Mouse (Mus musculus) heart, embryonic 10.5 days (tissue): ENCODE measurements at regions not wholly inside any gene's neighbourhood (a gene's known extent, or its start where the extent isn't known, plus 50 kb on each side); places are given as distances from the start of the nearest gene placed in this dataset.
A peak's percentile ranks its signal among the peaks of the same experiment; 100 is the strongest.

Experiments used
- DNase-seq: peaks from one replicate; pipeline ENCODE4 v3.0.0-alpha.2; 2017; ENCODE audit warnings: low spot score
- H3K27ac ChIP-seq: fragments of 300-500 bp; sonication (generic); 2 replicates; pipeline ENCODE4 v1.5.1; 2016; ENCODE audit warnings: mild to moderate bottlenecking
- H3K27me3 ChIP-seq: fragments of 300-500 bp; sonication (generic); 2 replicates; pipeline ENCODE4 v1.6.1; 2016; ENCODE audit warnings: mild to moderate bottlenecking; ENCODE audit not compliant: poor library complexity, insufficient read depth, severe bottlenecking
- H3K36me3 ChIP-seq: fragments of 300-500 bp; sonication (generic); 2 replicates; pipeline ENCODE4 v1.6.1; 2016; ENCODE audit warnings: mild to moderate bottlenecking, moderate library complexity
- H3K4me1 ChIP-seq: fragments of 300-500 bp; sonication (generic); 2 replicates; pipeline ENCODE4 v1.6.1; 2016; ENCODE audit warnings: mild to moderate bottlenecking
- H3K4me3 ChIP-seq: fragments of 300-500 bp; sonication (generic); 2 replicates; pipeline ENCODE4 v1.5.1; 2016; ENCODE audit warnings: mild to moderate bottlenecking, moderate library complexity
- H3K9me3 ChIP-seq: fragments of 300-500 bp; sonication (generic); 2 replicates; pipeline ENCODE4 v1.6.1; 2016; ENCODE audit warnings: mild to moderate bottlenecking, moderate library complexity
- WGBS: fragments of 180-500 bp; shearing (Covaris S2); methylation state at CpG from one replicate; pipeline ENCODE4 v1.1.7; 2016; 5-methylcytosine and 5-hydroxymethylcytosine counted together

DNA sequence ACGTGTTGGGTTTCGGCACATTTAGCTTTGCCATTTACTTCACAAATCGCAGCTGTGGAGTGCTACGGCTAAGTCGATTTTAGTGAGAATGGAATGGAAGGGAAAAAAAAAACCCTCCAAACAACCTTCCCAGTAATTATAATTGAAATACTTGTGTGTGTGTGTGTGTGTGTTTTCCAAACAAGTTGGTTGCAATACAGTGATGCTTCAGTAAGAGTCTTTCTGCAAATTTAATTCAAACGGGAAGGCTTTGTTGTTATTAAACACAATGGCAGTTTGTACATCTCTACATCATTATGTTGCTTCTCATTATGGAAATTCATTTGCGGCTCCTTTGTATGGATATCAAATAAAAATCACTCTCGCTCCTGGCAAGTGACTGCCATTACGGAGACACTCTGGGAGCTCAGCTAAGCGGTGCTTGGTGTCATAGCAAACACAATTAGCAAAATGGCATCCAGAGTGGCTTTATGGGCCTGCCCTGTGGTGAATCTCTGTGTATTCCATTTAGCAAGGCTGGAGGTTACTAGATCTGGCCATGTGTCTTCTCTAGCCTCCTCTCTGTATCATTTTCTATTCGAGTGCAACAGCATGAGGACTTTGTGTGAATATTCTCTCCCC lies 165.4 kb upstream of the Kif2a start:
- 87% methylated on average over 11 of the region's 11 CpGs for WGBS
- Histone ChIP-seq H3K9me3 (no peaks in the 10 kb centered on the region), H3K27me3 (no peaks in the 10 kb centered on the region), H3K36me3 (no peaks in the 10 kb centered on the region), H3K4me3 (no peak overlapping the region), H3K4me1 (no peaks in the 10 kb centered on the region), H3K27ac (no peak overlapping the region)
- no peak for DNase-seq

DNA sequence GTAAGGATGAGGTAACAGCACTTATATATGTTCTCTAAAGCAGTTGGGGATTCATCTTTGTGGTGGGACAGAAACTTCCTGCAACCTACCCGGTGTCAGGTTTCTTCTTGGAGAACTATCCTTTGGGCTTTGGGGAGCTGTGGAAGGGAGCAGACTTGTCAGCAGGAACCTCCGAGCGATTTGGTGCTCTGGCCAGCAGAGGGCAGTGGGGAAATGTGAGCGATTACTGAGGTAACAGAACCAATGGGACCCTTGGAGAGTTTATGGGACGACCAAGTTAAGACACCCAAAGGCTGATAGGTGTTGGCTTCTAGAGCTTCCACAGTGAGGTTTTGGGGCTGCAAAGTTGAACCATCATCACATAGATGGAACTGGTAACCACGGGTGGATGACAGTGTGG lies 160.6 kb upstream of the Kif2a start:
- no peaks in the 10 kb centered on the region for H3K9me3 ChIP-seq
- H3K36me3 ChIP-seq = no peaks in the 10 kb centered on the region
- H3K4me3 ChIP-seq = no peak overlapping the region
- H3K27ac ChIP-seq = no peak overlapping the region
- no peaks in the 10 kb centered on the region for H3K27me3 ChIP-seq
- H3K4me1 ChIP-seq = peaks cover 8% of the 10 kb centered on the region; the same call in 1 of the 2 replicates
- DNase-seq = peak; percentile 82
- WGBS = 15% methylated on average over 6 of the region's 6 CpGs

DNA sequence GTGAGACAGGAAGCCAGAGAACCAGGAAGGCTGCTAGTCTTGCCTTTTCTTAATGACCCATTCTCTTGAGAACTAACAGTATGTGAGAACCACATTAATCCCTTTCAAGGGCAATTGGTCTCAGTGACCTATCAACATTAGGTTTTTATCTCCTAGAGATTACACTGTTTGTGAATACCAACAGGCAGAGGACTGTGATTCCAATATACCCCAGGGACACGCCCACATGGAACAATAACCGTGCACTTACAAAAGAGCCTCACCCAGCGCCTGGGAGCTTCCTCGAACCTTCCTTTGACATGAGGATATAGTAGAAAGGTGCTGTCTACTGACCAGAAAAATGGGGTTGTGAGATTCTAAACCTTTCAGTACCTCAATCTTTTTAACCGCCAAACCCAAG lies 157.6 kb upstream of the Kif2a start:
- Histone ChIP-seq H3K4me1 (peaks cover 8% of the 10 kb centered on the region; the same call in 1 of the 2 replicates), H3K27ac (no peak overlapping the region), H3K36me3 (no peaks in the 10 kb centered on the region), H3K4me3 (no peak overlapping the region), H3K27me3 (no peaks in the 10 kb centered on the region), H3K9me3 (no peaks in the 10 kb centered on the region)
- 70% methylated on average over 5 of the region's 5 CpGs for WGBS
- no peak for DNase-seq

DNA sequence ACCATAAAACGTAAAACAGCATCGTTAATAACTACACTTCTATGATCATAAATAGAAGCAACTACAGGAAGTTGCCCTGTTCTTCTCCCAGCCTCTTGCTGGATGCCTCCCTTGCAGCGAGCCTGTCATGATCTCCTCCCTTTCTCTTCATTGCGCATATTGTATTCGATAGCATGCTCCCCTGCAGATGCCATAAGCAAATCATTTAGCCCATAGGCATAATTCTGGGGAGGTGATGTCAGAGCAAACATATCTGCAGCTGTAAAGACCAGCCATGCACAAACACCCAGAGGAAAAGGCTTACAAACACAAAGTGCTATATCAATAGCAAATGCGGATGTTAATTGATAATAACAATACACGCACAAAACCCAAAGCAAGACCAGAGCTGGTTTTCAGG lies 155.7 kb upstream of the Kif2a start:
- no peaks in the 10 kb centered on the region for H3K27me3 ChIP-seq
- no peak overlapping the region for H3K27ac ChIP-seq
- DNase-seq = no peak
- H3K4me1 ChIP-seq = peaks cover 8% of the 10 kb centered on the region; the same call in 1 of the 2 replicates
- no peaks in the 10 kb centered on the region for H3K9me3 ChIP-seq
- WGBS = 78% methylated on average over 7 of the region's 7 CpGs
- no peak overlapping the region for H3K4me3 ChIP-seq
- no peaks in the 10 kb centered on the region for H3K36me3 ChIP-seq

DNA sequence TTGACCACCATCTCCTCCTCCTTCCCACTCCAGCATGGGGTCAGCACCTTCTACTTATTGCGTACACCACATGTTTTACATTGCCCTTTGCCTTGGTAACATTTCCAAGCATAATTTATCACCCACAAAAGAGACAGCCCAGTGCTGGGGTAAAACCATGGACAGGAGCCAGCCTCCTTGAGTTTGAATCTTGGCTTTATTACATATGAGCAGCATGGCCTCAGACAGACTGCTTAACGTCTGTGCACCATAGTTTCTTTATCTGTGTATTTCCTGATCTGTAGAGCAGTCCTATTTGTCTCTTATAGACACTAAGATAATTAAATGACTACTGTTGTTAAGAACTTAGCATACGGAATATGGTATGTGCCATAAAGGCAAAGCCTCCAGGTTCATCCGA lies 154.0 kb upstream of the Kif2a start:
- no peak for DNase-seq
- Histone ChIP-seq H3K9me3 (no peaks in the 10 kb centered on the region), H3K27me3 (no peaks in the 10 kb centered on the region), H3K4me3 (no peak overlapping the region), H3K4me1 (peaks cover 8% of the 10 kb centered on the region; the same call in 1 of the 2 replicates), H3K27ac (no peak overlapping the region), H3K36me3 (no peaks in the 10 kb centered on the region)
- WGBS = 80% methylated on average over 4 of the region's 4 CpGs

DNA sequence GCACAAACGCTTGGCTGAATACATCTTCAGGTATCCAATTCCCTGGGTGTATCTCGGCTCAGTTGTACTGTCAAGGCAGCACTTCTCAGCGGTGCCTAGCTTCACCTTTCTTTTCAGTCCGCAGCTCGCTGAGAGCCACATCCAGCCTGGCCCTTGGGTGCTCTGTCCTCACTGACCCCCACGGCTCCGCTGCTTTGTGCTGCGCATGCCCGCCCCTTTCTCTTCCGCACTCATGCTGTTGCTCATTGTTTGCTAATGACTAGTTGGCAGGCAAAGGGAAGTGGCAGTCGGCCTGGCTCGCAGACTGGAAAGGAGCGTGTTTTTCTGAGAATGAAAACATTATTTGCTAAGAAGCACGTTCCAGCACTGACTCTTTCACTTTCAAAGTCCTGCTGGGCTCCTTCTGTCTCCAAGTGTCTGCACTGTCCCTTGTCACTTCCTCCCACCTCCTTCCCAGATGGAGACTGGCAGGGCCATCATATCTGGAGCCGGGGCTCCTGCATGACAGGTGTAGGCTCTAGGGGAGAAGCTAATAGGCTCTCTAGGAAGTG lies 146.7 kb upstream of the Kif2a start:
- Histone ChIP-seq H3K4me3 (peak overlapping the region; percentile 48), H3K36me3 (no peaks in the 10 kb centered on the region), H3K27ac (peak overlapping the region; percentile 50), H3K9me3 (no peaks in the 10 kb centered on the region), H3K27me3 (no peaks in the 10 kb centered on the region), H3K4me1 (peaks cover 6% of the 10 kb centered on the region; the same call in 1 of the 2 replicates)
- peak; percentile 77 for DNase-seq
- WGBS = 19% methylated on average over 15 of the region's 15 CpGs

DNA sequence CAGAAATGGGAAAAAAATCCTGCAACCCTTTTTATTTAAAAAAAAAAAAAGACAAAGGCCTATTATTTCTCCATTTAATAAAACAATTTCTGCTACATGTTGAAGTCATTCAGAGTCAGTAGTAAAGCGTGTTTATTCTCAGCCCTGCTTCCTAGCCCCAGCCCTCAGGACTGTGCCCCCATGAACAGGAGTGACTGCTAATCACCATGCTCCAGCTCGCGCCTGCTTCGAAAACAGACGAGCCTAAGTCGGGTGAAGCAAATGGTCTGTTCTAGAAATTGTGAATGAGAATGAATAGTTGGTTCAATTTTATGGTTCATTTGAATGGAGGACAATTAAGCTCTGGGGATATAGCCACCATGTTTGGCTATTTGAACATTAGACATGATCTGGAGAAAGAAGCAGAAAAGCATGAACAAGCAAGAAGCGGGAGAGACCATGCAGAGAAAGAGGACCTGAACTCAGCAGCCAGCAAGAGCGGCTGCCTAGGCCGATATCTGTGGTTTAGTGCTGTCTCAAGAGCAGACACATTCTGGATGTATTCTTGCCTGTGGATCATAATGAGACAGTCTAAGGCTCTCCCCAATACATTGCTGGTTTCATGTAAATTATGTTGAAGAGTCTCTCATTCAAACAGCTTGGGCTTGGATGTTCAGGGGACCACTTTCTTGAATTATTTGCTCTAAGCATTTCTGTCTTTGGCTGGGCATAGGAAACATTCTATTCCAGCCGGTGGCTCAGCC lies 146.1 kb upstream of the Kif2a start:
- WGBS = 70% methylated on average over 10 of the region's 10 CpGs

DNA sequence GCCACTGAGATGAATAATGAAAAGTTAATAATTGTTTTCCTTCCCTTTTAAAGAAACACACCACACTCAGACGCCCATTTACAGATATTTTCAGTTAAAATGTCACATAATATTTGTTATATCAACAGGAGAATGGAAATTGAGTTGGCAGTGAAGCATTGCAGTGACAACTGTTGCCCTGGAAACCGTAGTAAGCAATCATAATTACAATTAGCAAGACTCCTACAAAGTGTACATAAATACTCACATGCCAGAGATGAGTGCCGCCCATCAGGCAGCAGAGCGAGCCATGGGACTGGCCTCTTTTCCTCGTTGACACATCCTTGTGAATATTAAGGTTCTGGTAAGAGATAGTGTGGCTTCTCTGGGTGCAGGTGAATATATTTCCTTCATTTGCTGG lies 129.6 kb upstream of the Kif2a start:
- WGBS = 82% methylated on average over 5 of the region's 5 CpGs
- Histone ChIP-seq H3K27ac (no peak overlapping the region), H3K36me3 (no peaks in the 10 kb centered on the region), H3K4me3 (no peak overlapping the region), H3K4me1 (no peaks in the 10 kb centered on the region), H3K27me3 (no peaks in the 10 kb centered on the region), H3K9me3 (no peaks in the 10 kb centered on the region)
- DNase-seq = no peak

More for the DNA sequence above, 146.1 kb upstream of the Kif2a start:
- Histone ChIP-seq H3K27ac (peak overlapping the region; percentile 50), H3K4me1 (peaks cover 6% of the 10 kb centered on the region; the same call in 1 of the 2 replicates), H3K9me3 (no peaks in the 10 kb centered on the region), H3K36me3 (no peaks in the 10 kb centered on the region), H3K27me3 (no peaks in the 10 kb centered on the region), H3K4me3 (peak overlapping the region; percentile 48)
- no peak for DNase-seq

DNA sequence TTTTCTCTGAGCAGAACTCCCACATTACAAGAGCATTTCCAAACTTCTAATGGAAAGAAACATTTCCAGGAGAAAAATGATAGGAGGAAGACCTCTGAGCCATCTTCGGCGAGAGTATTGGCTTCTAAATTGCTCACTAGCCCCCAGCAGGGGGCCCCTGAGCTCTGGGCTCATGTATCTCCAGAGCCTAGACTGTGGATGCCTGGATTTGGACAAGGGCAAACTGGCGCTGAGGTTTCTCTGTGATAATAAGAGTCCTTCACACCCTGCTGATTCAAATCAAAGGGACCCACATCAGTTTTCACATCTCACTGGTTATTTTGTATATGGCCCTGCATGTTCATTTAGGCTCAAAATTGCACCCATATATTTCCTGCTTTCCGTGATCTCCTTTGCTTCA lies 119.3 kb upstream of the Kif2a start:
- H3K4me3 ChIP-seq = no peak overlapping the region
- no peaks in the 10 kb centered on the region for H3K4me1 ChIP-seq
- DNase-seq = peak; percentile 68
- H3K27ac ChIP-seq = no peak overlapping the region
- 76% methylated on average over 4 of the region's 4 CpGs for WGBS
- H3K27me3 ChIP-seq = no peaks in the 10 kb centered on the region
- no peaks in the 10 kb centered on the region for H3K36me3 ChIP-seq
- no peaks in the 10 kb centered on the region for H3K9me3 ChIP-seq

DNA sequence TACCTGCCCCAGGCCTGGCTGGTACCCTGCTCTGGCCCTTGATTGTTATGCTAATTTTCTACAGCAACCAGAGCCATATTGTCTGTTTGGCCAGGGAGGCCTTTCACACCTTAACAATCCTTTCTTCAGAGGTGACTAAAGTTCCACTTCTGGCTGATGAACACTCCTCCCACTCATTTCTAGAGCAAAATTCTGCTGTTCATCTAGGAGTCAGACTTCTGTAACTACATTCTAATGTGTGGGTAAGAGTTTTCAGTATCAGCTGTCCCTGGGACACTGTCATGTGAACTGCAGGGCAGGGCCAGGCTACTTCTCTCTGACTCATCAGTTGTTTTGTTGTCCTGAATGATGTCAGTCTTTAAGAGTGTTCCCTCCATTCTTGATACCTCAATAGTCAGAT lies 112.2 kb upstream of the Kif2a start:
- no peaks in the 10 kb centered on the region for H3K27me3 ChIP-seq
- no peaks in the 10 kb centered on the region for H3K9me3 ChIP-seq
- no peak for DNase-seq
- H3K27ac ChIP-seq = no peak overlapping the region
- no peaks in the 10 kb centered on the region for H3K4me1 ChIP-seq
- H3K4me3 ChIP-seq = no peak overlapping the region
- H3K36me3 ChIP-seq = no peaks in the 10 kb centered on the region

DNA sequence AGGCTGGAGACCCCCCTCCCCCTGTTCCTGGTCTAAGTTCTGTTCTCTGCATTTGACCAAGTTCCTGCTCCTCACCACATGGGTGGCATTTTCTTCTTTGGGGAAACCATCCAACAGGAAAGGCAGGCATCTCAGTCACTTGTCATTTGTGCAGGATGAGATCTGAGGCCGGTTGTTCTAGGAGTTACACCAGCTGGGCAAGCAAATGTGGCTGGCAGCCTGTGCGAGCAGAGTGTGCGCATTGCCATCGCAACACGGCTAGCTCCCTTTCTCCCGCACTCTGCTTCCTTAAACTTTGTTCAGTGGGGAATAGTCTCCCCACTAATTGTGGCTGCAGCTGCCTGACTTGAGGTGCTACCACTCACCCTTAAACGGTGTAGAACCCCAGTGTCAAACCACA lies 104.7 kb upstream of the Kif2a start:
- 89% methylated on average over 7 of the region's 7 CpGs for WGBS
- Histone ChIP-seq H3K4me3 (no peak overlapping the region), H3K4me1 (peaks cover 10% of the 10 kb centered on the region), H3K36me3 (no peaks in the 10 kb centered on the region), H3K27me3 (no peaks in the 10 kb centered on the region), H3K9me3 (no peaks in the 10 kb centered on the region), H3K27ac (no peak overlapping the region)
- no peak for DNase-seq

DNA sequence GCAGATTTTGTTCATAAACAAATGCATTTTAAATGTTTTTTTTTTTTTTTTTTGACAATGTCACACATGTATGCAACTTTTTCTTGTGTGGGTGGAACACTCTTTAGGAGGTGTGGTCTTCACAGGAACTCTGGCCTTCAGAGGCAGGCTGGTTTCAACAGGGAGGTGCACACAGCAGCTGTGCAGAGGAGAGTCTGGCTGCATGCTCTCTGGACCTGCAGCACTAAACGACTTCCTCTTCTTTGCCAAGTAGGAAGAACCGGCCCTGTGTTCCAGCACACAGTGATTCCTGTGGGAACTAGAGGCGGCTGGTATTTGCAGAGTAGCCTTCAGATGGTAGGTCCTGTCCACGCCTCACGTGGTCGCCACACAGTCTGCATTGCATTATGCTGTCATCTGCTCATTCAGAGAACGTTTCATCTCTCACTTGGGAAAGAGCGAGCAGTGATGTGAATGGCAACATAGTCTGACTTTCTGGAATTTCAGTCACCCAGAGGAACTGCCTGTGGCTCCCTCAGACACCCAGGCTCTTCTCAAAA lies 102.3 kb upstream of the Kif2a start:
- peak; percentile 82 for DNase-seq
- H3K36me3 ChIP-seq = no peaks in the 10 kb centered on the region
- no peaks in the 10 kb centered on the region for H3K27me3 ChIP-seq
- WGBS = 31% methylated on average over 8 of the region's 8 CpGs
- no peaks in the 10 kb centered on the region for H3K9me3 ChIP-seq
- no peak overlapping the region for H3K4me3 ChIP-seq
- peaks cover 10% of the 10 kb centered on the region for H3K4me1 ChIP-seq
- no peak overlapping the region for H3K27ac ChIP-seq

DNA sequence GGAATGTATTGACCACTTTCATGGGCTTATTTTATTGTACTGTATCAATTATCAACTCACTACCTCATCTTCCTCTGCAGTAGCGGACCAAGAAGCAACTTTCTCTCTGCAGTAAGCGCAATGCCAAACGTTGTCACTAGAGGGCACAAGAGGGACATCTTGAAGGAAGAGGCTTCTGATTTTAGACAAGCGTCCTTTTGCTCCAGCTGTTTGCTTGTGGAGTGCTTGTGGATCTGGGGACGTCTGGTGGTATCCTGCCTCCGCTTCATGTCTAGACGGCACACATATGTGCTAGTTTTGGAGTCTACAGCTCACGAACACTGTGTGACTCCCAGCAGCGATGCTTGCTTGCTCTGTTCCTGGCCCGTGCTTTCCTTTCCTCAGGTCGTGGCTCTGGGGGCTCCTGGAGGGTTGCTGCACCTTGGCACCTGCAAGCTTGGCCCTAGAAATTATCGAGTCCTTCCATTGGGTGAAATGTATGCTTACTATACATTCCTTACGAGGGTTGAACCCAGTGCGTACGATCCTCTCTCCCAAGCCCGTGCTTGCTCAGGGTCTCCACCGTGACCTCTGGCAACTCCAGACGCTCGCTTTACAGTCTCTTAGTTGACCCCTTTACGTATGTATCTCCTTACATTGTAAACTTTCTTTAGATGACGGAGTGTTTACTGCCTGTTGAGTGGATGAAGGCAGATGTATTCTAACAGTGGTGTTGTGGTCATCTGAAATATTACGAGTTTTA lies 92.2 kb upstream of the Kif2a start:
- Histone ChIP-seq H3K36me3 (no peaks in the 10 kb centered on the region), H3K9me3 (no peaks in the 10 kb centered on the region), H3K4me3 (no peak overlapping the region), H3K27ac (no peak overlapping the region), H3K27me3 (no peaks in the 10 kb centered on the region), H3K4me1 (0 out of 2 replicates have a peak, but pooled peaks cover 5% of the 10 kb centered on the region)
- 60% methylated on average over 22 of the region's 22 CpGs for WGBS
- DNase-seq = peak; percentile 90
